Mouse (Mus musculus) A20 (cell line): Measurements from ENCODE around the gene Wdr70.

ENCODE experiments used
- DNase-seq: peaks from one replicate; pipeline ENCODE4 v3.0.0-alpha.2; 2011; ENCODE audit warnings: low read depth, low spot score

Gene Wdr70

GRCm38 (mm10) chr15:7934580-7934979 lies 164.4 kb downstream of the Wdr70 start:
- no peak for DNase-seq

- no peak for DNase-seq
These were observed 164.9 kb downstream of the Wdr70 start for GRCm38 (mm10) chr15:7934105-7934504.

DNA sequence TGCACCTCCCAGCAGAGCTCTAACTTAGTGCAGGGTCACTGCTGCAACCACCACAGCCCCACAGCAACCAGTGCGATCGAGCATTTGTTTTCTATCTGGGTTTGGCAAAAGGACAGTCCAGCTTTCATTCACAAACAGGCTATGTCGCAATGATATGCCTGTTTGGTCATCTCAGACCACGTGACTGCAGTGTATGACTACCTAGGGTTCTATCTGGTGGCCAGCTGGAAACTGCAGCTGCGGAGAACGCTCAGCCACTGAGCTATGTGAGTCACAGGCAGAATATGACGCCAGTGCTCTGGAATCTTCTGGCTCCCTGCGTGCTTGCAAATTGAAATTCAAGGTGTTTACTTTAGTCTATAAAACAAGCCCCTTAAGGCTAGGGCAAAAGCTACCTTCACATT lies 167.4 kb downstream of the Wdr70 start:
- DNase-seq, result no peak

GRCm38 (mm10) chr15:7925382-7925781 lies 173.6 kb downstream of the Wdr70 start:
- peak; percentile 69 for DNase-seq

DNA sequence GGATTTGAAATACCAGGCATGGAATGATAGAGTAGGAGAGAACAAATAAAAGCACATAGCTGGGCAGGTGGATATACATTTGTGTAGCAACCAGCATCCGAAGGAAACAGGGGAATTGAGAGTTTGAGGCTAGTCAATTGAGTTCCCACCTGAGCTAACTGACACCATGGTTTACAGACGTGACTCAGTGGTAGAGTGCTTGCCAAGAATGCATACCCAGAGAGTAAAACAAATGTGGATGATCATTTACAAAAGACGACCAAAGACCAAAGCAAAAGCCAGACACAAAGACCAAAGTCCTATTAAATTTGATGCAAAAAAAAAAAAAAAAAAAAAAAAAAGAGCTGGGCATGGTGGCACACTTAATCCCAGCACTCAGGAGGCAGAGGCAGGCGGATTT lies 175.7 kb downstream of the Wdr70 start:
- DNase-seq, result no peak

GRCm38 (mm10) chr15:7922291-7923037 lies 176.5 kb downstream of the Wdr70 start:
- no peak for DNase-seq

DNA sequence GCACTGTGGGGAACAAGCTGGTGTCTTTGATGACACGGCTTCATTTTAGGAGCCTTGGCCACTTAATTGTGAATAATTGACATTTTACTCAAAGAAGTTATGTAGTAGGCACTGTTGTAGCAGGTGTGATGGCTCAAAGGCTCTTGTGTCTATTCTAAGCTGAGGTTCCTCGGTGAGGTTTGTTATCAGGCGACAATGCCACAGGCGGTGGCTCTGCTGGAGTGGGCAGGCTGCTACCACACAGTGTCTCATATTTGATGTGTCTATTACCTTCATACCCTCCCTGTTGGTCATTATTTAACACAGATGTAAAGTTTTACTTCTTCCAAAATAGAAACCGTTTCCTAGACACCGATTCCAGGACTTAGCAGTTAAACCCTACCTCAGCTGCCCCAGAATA lies 177.9 kb downstream of the Wdr70 start:
- DNase-seq, result no peak

GRCm38 (mm10) chr15:7906491-7907035 lies 192.4 kb downstream of the Wdr70 start:
- DNase-seq, result no peak

DNA sequence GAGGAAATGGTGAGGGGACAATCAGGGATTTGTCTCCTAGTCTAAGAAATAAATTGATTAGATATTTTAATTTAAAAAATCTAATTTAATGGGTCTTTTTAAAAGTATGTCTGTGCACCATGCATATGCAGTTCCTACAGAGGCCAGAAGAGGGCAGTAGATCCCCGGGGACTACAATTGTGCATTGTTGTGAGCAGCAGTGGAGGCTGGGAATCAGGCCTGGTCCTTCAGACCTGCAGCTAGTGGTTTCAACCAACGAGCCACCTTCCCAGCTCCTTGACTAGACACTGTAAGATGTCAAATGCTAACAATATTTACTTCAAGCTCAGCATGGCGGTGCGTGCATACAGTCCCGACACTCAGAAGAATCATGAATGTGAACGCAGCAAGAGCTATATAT lies 199.7 kb downstream of the Wdr70 start:
- DNase-seq, result peak; percentile 26

DNA sequence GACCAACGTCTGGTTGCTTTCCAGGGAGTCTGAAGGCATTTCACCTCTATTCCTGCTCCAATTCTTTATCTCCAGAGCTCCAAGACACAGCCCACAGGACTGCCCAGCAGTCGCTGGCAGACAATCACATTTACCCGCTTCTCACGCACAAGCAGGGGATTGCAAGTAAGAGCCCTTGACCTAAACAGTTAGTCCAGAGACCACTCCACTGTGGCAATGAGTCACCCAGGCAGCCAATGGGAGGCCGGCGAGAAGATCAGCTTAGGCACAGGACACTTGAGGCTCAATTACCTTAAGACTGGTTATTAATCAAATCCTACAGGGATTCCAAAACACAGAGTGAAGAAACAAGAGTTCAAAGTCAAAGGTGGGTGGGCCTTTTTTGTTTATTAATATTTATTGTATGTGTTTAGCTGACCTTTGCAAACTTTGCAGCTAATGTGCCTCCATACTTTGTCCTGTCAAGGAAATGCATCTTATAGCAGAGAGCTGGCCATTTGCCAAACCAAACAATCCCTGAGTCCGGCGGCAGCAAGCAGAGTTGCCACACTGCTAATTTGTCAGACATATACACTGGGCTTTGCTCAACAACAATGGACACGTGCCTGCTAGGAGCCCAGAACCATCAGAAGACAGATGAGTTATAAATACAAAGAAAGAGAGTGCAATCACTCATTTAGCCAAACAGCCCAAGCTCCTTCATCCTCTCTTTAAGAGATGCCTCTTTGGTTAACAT lies 207.3 kb downstream of the Wdr70 start:
- DNase-seq, result no peak

- DNase-seq, result no peak
These were observed 208.7 kb downstream of the Wdr70 start for GRCm38 (mm10) chr15:7890286-7890685.

- DNase-seq, result no peak
These were observed 209.7 kb downstream of the Wdr70 start for GRCm38 (mm10) chr15:7889362-7889674.

GRCm38 (mm10) chr15:7888617-7889361 lies 210.2 kb downstream of the Wdr70 start:
- DNase-seq, result no peak

DNA sequence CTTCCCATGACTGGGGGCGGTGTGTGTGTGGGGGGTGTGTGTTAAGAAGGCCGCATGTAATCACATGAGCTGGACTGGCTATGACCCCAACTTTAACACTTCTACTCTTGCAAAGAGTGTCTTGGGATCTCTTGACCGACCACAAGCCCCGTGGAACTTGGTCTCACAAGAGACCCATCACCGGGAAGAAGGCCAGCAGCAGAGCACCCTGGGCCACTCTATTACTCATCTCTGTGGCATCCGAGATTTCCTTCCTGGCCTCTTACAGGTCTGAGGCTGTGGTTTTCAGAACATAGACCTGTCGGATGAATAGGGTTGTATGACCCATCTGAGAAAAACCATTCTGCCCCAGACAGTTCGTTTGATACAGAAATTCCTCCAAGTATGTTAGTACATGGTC lies 212.4 kb downstream of the Wdr70 start:
- DNase-seq, result no peak

- DNase-seq, result no peak
These were observed 213.9 kb downstream of the Wdr70 start for GRCm38 (mm10) chr15:7885106-7885505.

DNA sequence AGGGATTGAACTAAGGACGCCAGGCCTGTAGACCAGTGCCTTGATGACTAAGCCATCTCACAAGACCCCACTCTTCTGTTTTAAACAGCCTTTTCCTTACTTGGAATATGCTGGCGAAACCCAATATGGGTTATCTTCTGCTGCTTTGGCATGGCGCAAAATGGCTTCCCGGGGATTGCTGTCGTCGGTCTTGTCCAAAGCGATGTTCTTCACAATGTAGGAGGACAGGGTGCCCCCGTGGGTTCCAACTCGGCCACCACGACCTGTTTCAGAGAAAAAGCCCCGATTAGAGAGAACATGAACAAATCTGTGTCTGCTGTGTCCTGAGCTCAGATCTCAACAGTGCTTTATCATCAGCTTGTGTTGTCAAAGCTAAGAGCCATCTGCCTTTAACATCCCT lies 214.8 kb downstream of the Wdr70 start:
- DNase-seq, result no peak

GRCm38 (mm10) chr15:7879956-7880355 lies 219.1 kb downstream of the Wdr70 start:
- no peak for DNase-seq

GRCm38 (mm10) chr15:7878861-7879260 lies 220.1 kb downstream of the Wdr70 start:
- no peak for DNase-seq

DNA sequence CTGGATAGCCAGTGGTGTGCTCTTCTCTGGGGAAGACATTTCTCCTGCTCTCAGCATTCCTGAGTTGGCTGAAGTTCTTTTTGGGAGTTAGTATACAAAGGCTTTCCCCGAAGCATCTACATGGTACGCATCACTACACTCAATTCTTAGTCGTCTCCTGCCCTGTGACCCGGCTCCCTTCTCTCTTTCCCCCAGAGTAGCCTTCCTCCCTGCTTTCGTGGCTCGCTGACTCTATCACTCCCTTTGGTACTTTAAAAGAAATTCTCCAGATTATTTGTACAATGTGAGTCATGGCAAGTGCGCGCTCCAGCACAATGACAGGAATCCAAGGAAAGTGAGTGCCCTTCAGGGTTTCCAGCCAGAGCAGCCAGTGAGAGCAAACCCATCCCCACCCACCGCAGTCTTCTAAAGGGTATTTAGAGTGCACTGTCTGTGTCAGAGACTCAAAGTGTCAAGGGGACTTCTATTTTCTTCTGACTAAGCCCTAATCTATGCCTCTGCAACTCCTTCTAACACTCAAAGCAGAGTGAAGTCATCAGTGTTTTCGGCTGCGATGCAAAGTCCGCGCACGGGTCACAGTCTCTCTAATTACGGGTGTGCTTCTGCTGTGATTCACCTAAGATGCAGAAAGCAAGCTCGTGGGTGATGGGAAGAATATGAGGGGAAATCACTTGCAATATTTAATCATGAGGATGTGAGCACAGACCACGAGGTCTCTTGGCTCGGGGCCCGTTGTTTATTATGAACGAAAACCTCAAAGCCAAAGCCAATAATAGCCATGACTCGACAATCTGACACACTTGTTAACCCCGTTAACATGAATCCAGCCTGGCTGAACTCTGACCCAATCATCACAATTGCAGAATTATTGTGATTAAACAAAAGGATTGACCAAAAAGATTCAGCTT lies 221.2 kb downstream of the Wdr70 start:
- no peak for DNase-seq

DNA sequence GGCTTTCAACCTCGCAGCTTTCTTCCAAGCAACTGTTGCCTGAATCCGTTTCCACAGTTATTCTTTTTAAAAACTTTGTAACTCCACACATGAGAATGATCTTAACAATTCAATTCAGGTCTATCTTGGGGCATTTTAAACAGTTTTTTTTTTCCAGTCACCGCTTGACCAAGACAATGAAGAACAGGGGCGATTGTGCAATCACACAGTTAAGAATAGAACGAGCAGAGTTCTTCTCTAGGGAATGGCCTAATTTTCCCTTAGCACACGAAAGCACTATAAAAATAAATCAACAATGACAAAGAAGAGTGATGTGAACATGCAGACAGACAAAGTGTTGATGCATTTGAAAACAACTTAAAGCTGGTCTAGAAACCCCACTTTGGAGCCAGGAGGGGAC lies 223.1 kb downstream of the Wdr70 start:
- DNase-seq, result no peak

DNA sequence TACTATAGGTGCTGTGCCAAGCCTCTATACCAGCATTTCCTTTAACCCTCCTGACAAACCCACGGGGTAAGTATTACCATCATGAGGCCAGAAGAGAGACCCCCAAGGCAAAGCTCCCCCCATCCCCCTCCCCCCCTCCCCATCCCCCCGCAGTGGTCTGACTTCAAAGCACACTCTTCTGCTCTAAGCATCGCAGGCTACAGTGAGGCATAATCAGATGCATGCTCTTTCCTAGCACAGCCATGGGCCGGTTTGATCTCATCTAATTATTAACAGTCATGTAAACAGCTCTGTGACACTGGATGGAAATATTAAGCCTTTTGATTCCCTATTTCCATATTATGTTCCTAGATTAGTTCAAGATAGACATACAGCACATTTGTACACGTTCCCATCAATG lies 226.5 kb downstream of the Wdr70 start:
- no peak for DNase-seq
